Mouse (Mus musculus) adrenal gland, postnatal 10 days (tissue): ENCODE measurements at regions not wholly inside any gene's neighbourhood (a gene's known extent, or its start where the extent isn't known, plus 50 kb on each side); places are given as distances from the start of the nearest gene placed in this dataset.

ENCODE experiments used
- DNase-seq: peaks from one replicate; pipeline ENCODE4 v3.0.0; 2021; ENCODE audit warnings: mixed read lengths

- no peak for DNase-seq
These were observed 1222.2 kb upstream of the Flrt2 start for GRCm38 (mm10) chr12:94469850-94470249.

- DNase-seq: no peak
These were observed 1221.0 kb upstream of the Flrt2 start for GRCm38 (mm10) chr12:94470981-94471380.

GRCm38 (mm10) chr12:94488721-94489120 lies 1203.3 kb upstream of the Flrt2 start:
- DNase-seq: no peak

GRCm38 (mm10) chr12:94508099-94508498 lies 1183.9 kb upstream of the Flrt2 start:
- DNase-seq: no peak

GRCm38 (mm10) chr12:94509855-94510254 lies 1182.2 kb upstream of the Flrt2 start:
- DNase-seq: peak; percentile 9

- no peak for DNase-seq
These were observed 1147.3 kb upstream of the Flrt2 start for GRCm38 (mm10) chr12:94544706-94545105.

- no peak for DNase-seq
These were observed 1131.4 kb upstream of the Flrt2 start for GRCm38 (mm10) chr12:94560374-94561194.

- DNase-seq: no peak
These were observed 1117.0 kb upstream of the Flrt2 start for GRCm38 (mm10) chr12:94574981-94575380.

- DNase-seq: no peak
These were observed 1111.7 kb upstream of the Flrt2 start for GRCm38 (mm10) chr12:94580345-94580744.

GRCm38 (mm10) chr12:94584309-94584708 lies 1107.7 kb upstream of the Flrt2 start:
- DNase-seq: no peak

GRCm38 (mm10) chr12:94587031-94587430 lies 1105.0 kb upstream of the Flrt2 start:
- no peak for DNase-seq

- no peak for DNase-seq
These were observed 1103.4 kb upstream of the Flrt2 start for GRCm38 (mm10) chr12:94588599-94588998.

GRCm38 (mm10) chr12:94589033-94589432 lies 1103.0 kb upstream of the Flrt2 start:
- DNase-seq: peak; percentile 3

- no peak for DNase-seq
These were observed 1086.5 kb upstream of the Flrt2 start for GRCm38 (mm10) chr12:94605566-94605965.

GRCm38 (mm10) chr12:94636555-94636954 lies 1055.5 kb upstream of the Flrt2 start:
- no peak for DNase-seq

GRCm38 (mm10) chr12:94640153-94640552 lies 1051.9 kb upstream of the Flrt2 start:
- no peak for DNase-seq

- no peak for DNase-seq
These were observed 1046.7 kb upstream of the Flrt2 start for GRCm38 (mm10) chr12:94645302-94645701.

- DNase-seq: peak; percentile 37
These were observed 1022.0 kb upstream of the Flrt2 start for GRCm38 (mm10) chr12:94670035-94670434.

GRCm38 (mm10) chr12:94674925-94675324 lies 1017.1 kb upstream of the Flrt2 start:
- no peak for DNase-seq

GRCm38 (mm10) chr12:94691341-94692029 lies 1000.5 kb upstream of the Flrt2 start:
- no peak for DNase-seq

GRCm38 (mm10) chr12:94731391-94731790 lies 960.6 kb upstream of the Flrt2 start:
- DNase-seq: no peak

GRCm38 (mm10) chr12:94733179-94733578 lies 958.8 kb upstream of the Flrt2 start:
- DNase-seq: no peak

GRCm38 (mm10) chr12:94737263-94737662 lies 954.8 kb upstream of the Flrt2 start:
- no peak for DNase-seq
